In the genomic region with DNA sequence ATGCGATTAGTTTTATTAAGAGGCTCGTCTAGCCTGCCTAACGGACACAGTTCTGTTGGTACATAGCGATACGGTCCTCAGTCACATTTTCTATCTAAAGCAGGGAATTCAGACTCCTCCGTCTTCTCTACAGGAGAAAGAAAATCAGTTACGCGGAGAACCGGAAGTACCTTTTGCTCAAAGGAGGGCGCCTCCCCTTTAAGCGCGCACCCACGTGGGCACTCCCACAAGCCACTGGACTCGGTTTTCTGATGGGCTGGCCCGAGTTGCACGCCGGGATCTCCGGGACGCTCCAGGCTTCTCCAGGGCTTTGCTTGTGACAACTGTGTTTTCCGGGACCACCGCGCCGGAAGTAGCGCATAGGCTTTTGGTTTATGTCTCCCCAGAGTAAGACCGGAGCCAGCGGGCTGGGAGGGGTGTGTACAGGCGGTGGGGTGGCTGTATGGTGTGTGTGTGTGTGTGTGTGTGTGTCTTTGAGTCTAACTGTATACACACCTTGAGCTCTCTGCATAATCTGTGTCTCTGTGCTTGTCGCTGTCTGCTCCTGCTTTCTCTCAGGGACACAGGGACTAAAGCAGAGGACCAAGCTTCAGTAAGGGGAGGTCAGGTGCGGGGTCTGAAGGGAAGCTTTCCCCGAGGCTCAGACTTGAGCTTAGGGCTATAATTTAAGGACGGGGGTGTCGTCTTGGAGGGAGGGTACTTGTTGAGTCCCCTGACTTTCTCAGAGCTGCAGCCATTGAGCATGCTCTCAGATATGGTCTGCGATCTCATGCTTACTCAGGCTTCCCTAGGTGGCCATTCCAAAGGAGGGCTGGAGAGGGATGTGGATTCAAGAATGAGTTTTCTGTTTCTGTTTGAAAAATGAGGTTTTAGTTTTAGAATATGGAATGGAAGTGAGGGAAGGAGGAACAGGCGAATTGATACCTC, we compare ENCODE assay signal across 8 mouse cellular contexts. TPM values are rescaled to one million over a fixed set of nuclear protein-coding genes. Genes with fewer than 3 reads are reported as not detected.
A peak's percentile ranks its signal among the peaks of the same experiment; 100 is the strongest.
DNase-seq lines count a peak whose midpoint lies in the region; ATAC-seq and TF ChIP-seq lines count a peak whose summit lies in the region.

A gene (plus strand): TSS at position 285 of the 927 bp plus-strand sequence.

- 3% methylated on average over 34 of the region's 34 CpGs for WGBS in embryonic facial prominence, embryonic 14.5 days
- 4% methylated on average over 34 of the region's 34 CpGs for WGBS in limb, embryonic 14.5 days
- 4% methylated on average over 33 of the region's 34 CpGs for WGBS in midbrain, postnatal 0 days

- H3K27me3 ChIP-seq in embryonic facial prominence, embryonic 14.5 days (replicated peaks; ENCODE audit: control insufficient read depth, insufficient read depth, low read length), result no peaks in the 10 kb centered on the region
- H3K27me3 ChIP-seq in limb, embryonic 14.5 days (ENCODE audit: control insufficient read depth, insufficient read depth, low read length), result no peaks in the 10 kb centered on the region
- no peaks in the 10 kb centered on the region for H3K27me3 ChIP-seq in midbrain, postnatal 0 days (ENCODE audit: insufficient read depth, low read length)

- H3K9ac ChIP-seq in embryonic facial prominence, embryonic 14.5 days (ENCODE audit: low read depth, low read length), result peak within 1 kb of the TSS; percentile 66
- H3K9ac ChIP-seq in limb, embryonic 14.5 days (ENCODE audit: low read depth, low read length, severe bottlenecking), result peak within 1 kb of the TSS; percentile 66
- H3K9ac ChIP-seq in midbrain, postnatal 0 days (replicated peaks; ENCODE audit: low read length, poor library complexity, severe bottlenecking), result peak within 1 kb of the TSS; percentile 59

- no peaks in the 10 kb centered on the region for H3K4me1 ChIP-seq in embryonic facial prominence, embryonic 14.5 days (ENCODE audit: control insufficient read depth, insufficient read depth, low read length)
- no peaks in the 10 kb centered on the region for H3K4me1 ChIP-seq in limb, embryonic 14.5 days (ENCODE audit: control insufficient read depth, insufficient read depth, low read length)
- H3K4me1 ChIP-seq in midbrain, postnatal 0 days (ENCODE audit: insufficient read depth, low read length), result no peaks in the 10 kb centered on the region

- peak within 1 kb of the TSS; percentile 81 for H3K27ac ChIP-seq in embryonic facial prominence, embryonic 14.5 days (replicated peaks; ENCODE audit: low read depth, low read length)
- H3K27ac ChIP-seq in limb, embryonic 14.5 days (replicated peaks; ENCODE audit: low read depth, low read length), result peak within 1 kb of the TSS; percentile 80
- peak within 1 kb of the TSS; percentile 81 for H3K27ac ChIP-seq in midbrain, postnatal 0 days (ENCODE audit: low read depth, low read length)

- no peaks in the 10 kb centered on the region for H3K36me3 ChIP-seq in embryonic facial prominence, embryonic 14.5 days (ENCODE audit: control insufficient read depth, insufficient read depth, low read length)
- 0 out of 2 replicates have a peak, but pooled peaks cover 2% of the 10 kb centered on the region for H3K36me3 ChIP-seq in limb, embryonic 14.5 days (ENCODE audit: control insufficient read depth, insufficient read depth, low read length)
- no peaks in the 10 kb centered on the region for H3K36me3 ChIP-seq in midbrain, postnatal 0 days (ENCODE audit: insufficient read depth, low read length)

- 0 out of 2 replicates have a peak, but pooled peaks have one; percentile 9 for TF ChIP-seq CTCF in midbrain, postnatal 0 days (IDR thresholded peaks at IDR 0.05)

- peak within 1 kb of the TSS; percentile 47 for H3K4me3 ChIP-seq in embryonic facial prominence, embryonic 14.5 days (ENCODE audit: low read depth, low read length)
- peak within 1 kb of the TSS; percentile 52 for H3K4me3 ChIP-seq in limb, embryonic 14.5 days (replicated peaks; ENCODE audit: low read length)
- H3K4me3 ChIP-seq in midbrain, postnatal 0 days (ENCODE audit: low read depth, low read length), result peak within 1 kb of the TSS; percentile 42

- 0 out of 2 replicates have a peak, but pooled peaks have one; percentile 45 for TF ChIP-seq POLR2A in limb, embryonic 14.5 days (IDR thresholded peaks at IDR 0.05; ENCODE audit: borderline replicate concordance, extremely low read depth, insufficient read depth, insufficient read length)

- peak; percentile 85 for DNase-seq in 3T3-L1 (ENCODE audit: low read depth, low spot score)
- DNase-seq in adrenal gland, postnatal 4 days (ENCODE audit: low spot score in 2 of 2), result peak; percentile 64 to 79
- DNase-seq in embryonic facial prominence, embryonic 14.5 days (ENCODE audit: low spot score), result peak; percentile 97
- peak; percentile 90 for DNase-seq in heart, adult 8-10 months (ENCODE audit: low spot score)
- peak; percentile 94 for DNase-seq in kidney, adult 9 months
- DNase-seq in limb, embryonic 14.5 days (ENCODE audit: low spot score), result peak; percentile 91
- DNase-seq in midbrain, postnatal 0 days (ENCODE audit: low spot score), result peak; percentile 94
- peak; percentile 49 to 66 for DNase-seq in spleen, postnatal 14 days (ENCODE audit: low spot score in 2 of 2)

- peak; percentile 99 for ATAC-seq in embryonic facial prominence, embryonic 14.5 days (ENCODE audit: low read depth)
- peak; percentile 95 for ATAC-seq in limb, embryonic 14.5 days (ENCODE audit: low FRiP score, low read depth)
- ATAC-seq in midbrain, postnatal 0 days (ENCODE audit: low FRiP score), result peak; percentile 98

- peak within 1 kb of the TSS; percentile 68 for H3K4me2 ChIP-seq in embryonic facial prominence, embryonic 14.5 days (ENCODE audit: low read depth, low read length)
- H3K4me2 ChIP-seq in limb, embryonic 14.5 days (replicated peaks; ENCODE audit: low read depth, low read length, severe bottlenecking), result peak within 1 kb of the TSS; percentile 61
- peak within 1 kb of the TSS; percentile 60 for H3K4me2 ChIP-seq in midbrain, postnatal 0 days (ENCODE audit: low read depth, low read length, poor library complexity, severe bottlenecking)

- no peaks in the 10 kb centered on the region for H3K9me3 ChIP-seq in embryonic facial prominence, embryonic 14.5 days (ENCODE audit: control insufficient read depth, low read length)
- H3K9me3 ChIP-seq in limb, embryonic 14.5 days (ENCODE audit: control insufficient read depth, low read length), result no peaks in the 10 kb centered on the region
- no peaks in the 10 kb centered on the region for H3K9me3 ChIP-seq in midbrain, postnatal 0 days (ENCODE audit: low read length)

RNA-seq across cellular contexts. Expression of the gene that starts here (rescaled TPM):
- total RNA-seq in adrenal gland, postnatal 4 days (2021), result 1 to 10 TPM; 4.4 to 5.4 TPM
- 8.4 and 9.6 TPM in 2 replicates for polyA plus RNA-seq in embryonic facial prominence, embryonic 14.5 days (2014; fragmentation: Nextera tagmentation; extraction: Ambion mirVana)
- 1 to 10 TPM; 1.9 to 2.5 (median 2.2) TPM for total RNA-seq in heart, adult 8-10 months (2022)
- polyA plus RNA-seq in limb, embryonic 14.5 days (2012; rRNA removed), result 3.2 and 4.4 TPM in 2 replicates
- 9.4 and 9.5 TPM in 2 replicates for polyA plus RNA-seq in limb, embryonic 14.5 days (2014; fragmentation: Nextera tagmentation; extraction: Ambion mirVana)
- 6.8 and 10.1 TPM in 2 replicates for total RNA-seq in midbrain, postnatal 0 days (2014; rRNA removed)
- 4.7 and 5.8 TPM in 2 replicates for polyA plus RNA-seq in midbrain, postnatal 0 days (2015; fragmentation: Nextera tagmentation; extraction: Ambion mirVana)

Comparison
In these comparisons a context has a peak if more than half of its experiments do, and no peak if none do; other contexts are left out.
1. Peak in every context shown above with its lines: DNase-seq, ATAC-seq, H3K4me3 ChIP-seq and H3K27ac ChIP-seq.